Mouse (Mus musculus): ENCODE results near the gene Pdss2. TPM values are rescaled to one million over a fixed set of nuclear protein-coding genes. Genes with fewer than 3 reads are reported as not detected.

Gene Pdss2
- polyA plus RNA-seq, 1 experiment from 2014 or later = 4.4 TPM

GRCm38 (mm10) chr10:43312658-43313417 is 91.6 kb downstream of the Pdss2 start:
- H3K4me3 ChIP-seq (ENCODE audit: inconsistent target) = no peak overlapping the region
- H3K27ac ChIP-seq = no peak overlapping the region
- 32% methylated on average over 7 of the region's 7 CpGs for WGBS (ENCODE audit: missing documents)

GRCm38 (mm10) chr10:43315228-43315627 is 93.9 kb downstream of the Pdss2 start:
- Histone ChIP-seq H3K79me2 (ENCODE audit: inconsistent target) (no peaks in the 10 kb centered on the region), H3K36me3 (ENCODE audit: inconsistent target) (no peaks in the 10 kb centered on the region), H3K27ac (no peak overlapping the region), H3K4me3 (ENCODE audit: inconsistent target) (no peak overlapping the region)

More at GRCm38 (mm10) chr10:43312658-43313417, 91.6 kb downstream of the Pdss2 start:
- Histone ChIP-seq H3K36me3 (ENCODE audit: inconsistent target) (no peaks in the 10 kb centered on the region), H3K79me2 (ENCODE audit: inconsistent target) (no peaks in the 10 kb centered on the region)

- Histone ChIP-seq H3K79me2 (ENCODE audit: inconsistent target) (no peaks in the 10 kb centered on the region), H3K36me3 (ENCODE audit: inconsistent target) (no peaks in the 10 kb centered on the region), H3K4me3 (ENCODE audit: inconsistent target) (no peak overlapping the region), H3K27ac (no peak overlapping the region)
- 94% methylated on average over 8 of the region's 9 CpGs for WGBS (ENCODE audit: missing documents)
These were observed 96.2 kb downstream of the Pdss2 start for GRCm38 (mm10) chr10:43317327-43317951.

- Histone ChIP-seq H3K4me3 (ENCODE audit: inconsistent target) (no peak overlapping the region), H3K27ac (no peak overlapping the region), H3K79me2 (ENCODE audit: inconsistent target) (no peaks in the 10 kb centered on the region), H3K36me3 (ENCODE audit: inconsistent target) (no peaks in the 10 kb centered on the region)
- 94% methylated on average over 5 of the region's 5 CpGs for WGBS (ENCODE audit: missing documents)
These were observed 99.7 kb downstream of the Pdss2 start for GRCm38 (mm10) chr10:43321019-43321418.

GRCm38 (mm10) chr10:43322446-43323178 is 101.3 kb downstream of the Pdss2 start:
- H3K4me3 ChIP-seq (ENCODE audit: inconsistent target) = no peak overlapping the region
- no peak overlapping the region for H3K27ac ChIP-seq
- no peaks in the 10 kb centered on the region for H3K79me2 ChIP-seq (ENCODE audit: inconsistent target)
- H3K36me3 ChIP-seq (ENCODE audit: inconsistent target) = no peaks in the 10 kb centered on the region
- WGBS (ENCODE audit: missing documents) = 94% methylated on average over 9 of the region's 9 CpGs

GRCm38 (mm10) chr10:43323386-43323785 is 102.1 kb downstream of the Pdss2 start:
- Histone ChIP-seq H3K36me3 (ENCODE audit: inconsistent target) (no peaks in the 10 kb centered on the region), H3K27ac (no peak overlapping the region), H3K79me2 (ENCODE audit: inconsistent target) (no peaks in the 10 kb centered on the region), H3K4me3 (ENCODE audit: inconsistent target) (no peak overlapping the region)
- WGBS (ENCODE audit: missing documents) = 91% methylated on average over 8 of the region's 8 CpGs

- Histone ChIP-seq H3K36me3 (ENCODE audit: inconsistent target) (no peaks in the 10 kb centered on the region), H3K79me2 (ENCODE audit: inconsistent target) (no peaks in the 10 kb centered on the region), H3K27ac (no peak overlapping the region), H3K4me3 (ENCODE audit: inconsistent target) (no peak overlapping the region)
- WGBS (ENCODE audit: missing documents) = 89% methylated on average over 3 of the region's 5 CpGs
These were observed 108.5 kb downstream of the Pdss2 start for GRCm38 (mm10) chr10:43329813-43330212.

- Histone ChIP-seq H3K4me3 (ENCODE audit: inconsistent target) (no peak overlapping the region), H3K79me2 (ENCODE audit: inconsistent target) (no peaks in the 10 kb centered on the region), H3K27ac (no peak overlapping the region), H3K36me3 (ENCODE audit: inconsistent target) (no peaks in the 10 kb centered on the region)
- WGBS (ENCODE audit: missing documents) = 45% methylated on average over 3 of the region's 4 CpGs
These were observed 109.4 kb downstream of the Pdss2 start for GRCm38 (mm10) chr10:43330691-43331090.

GRCm38 (mm10) chr10:43331931-43332701 is 110.8 kb downstream of the Pdss2 start:
- Histone ChIP-seq H3K27ac (no peak overlapping the region), H3K79me2 (ENCODE audit: inconsistent target) (no peaks in the 10 kb centered on the region), H3K4me3 (ENCODE audit: inconsistent target) (no peak overlapping the region), H3K36me3 (ENCODE audit: inconsistent target) (no peaks in the 10 kb centered on the region)
- 94% methylated on average over 15 of the region's 15 CpGs for WGBS (ENCODE audit: missing documents)

GRCm38 (mm10) chr10:43335874-43336273 is 114.6 kb downstream of the Pdss2 start:
- 91% methylated on average over 4 of the region's 4 CpGs for WGBS (ENCODE audit: missing documents)

GRCm38 (mm10) chr10:43337110-43337509 is 115.8 kb downstream of the Pdss2 start:
- H3K79me2 ChIP-seq (ENCODE audit: inconsistent target) = no peaks in the 10 kb centered on the region
- WGBS (ENCODE audit: missing documents) = 100% methylated on average over 2 of the region's 2 CpGs

More at GRCm38 (mm10) chr10:43335874-43336273, 114.6 kb downstream of the Pdss2 start:
- H3K27ac ChIP-seq = no peak overlapping the region
- no peaks in the 10 kb centered on the region for H3K79me2 ChIP-seq (ENCODE audit: inconsistent target)
- no peak overlapping the region for H3K4me3 ChIP-seq (ENCODE audit: inconsistent target)
- H3K36me3 ChIP-seq (ENCODE audit: inconsistent target) = no peaks in the 10 kb centered on the region

GRCm38 (mm10) chr10:43339811-43340210 is 118.5 kb downstream of the Pdss2 start:
- Histone ChIP-seq H3K79me2 (ENCODE audit: inconsistent target) (no peaks in the 10 kb centered on the region), H3K27ac (no peak overlapping the region), H3K4me3 (ENCODE audit: inconsistent target) (no peak overlapping the region), H3K36me3 (ENCODE audit: inconsistent target) (no peaks in the 10 kb centered on the region)
- 57% methylated on average over 9 of the region's 10 CpGs for WGBS (ENCODE audit: missing documents)

More at GRCm38 (mm10) chr10:43337110-43337509, 115.8 kb downstream of the Pdss2 start:
- no peak overlapping the region for H3K4me3 ChIP-seq (ENCODE audit: inconsistent target)
- H3K36me3 ChIP-seq (ENCODE audit: inconsistent target) = no peaks in the 10 kb centered on the region
- H3K27ac ChIP-seq = no peak overlapping the region

GRCm38 (mm10) chr10:43349718-43350117 is 128.4 kb downstream of the Pdss2 start:
- Histone ChIP-seq H3K79me2 (ENCODE audit: inconsistent target) (no peaks in the 10 kb centered on the region), H3K27ac (no peak overlapping the region), H3K4me3 (ENCODE audit: inconsistent target) (no peak overlapping the region), H3K36me3 (ENCODE audit: inconsistent target) (no peaks in the 10 kb centered on the region)
- WGBS (ENCODE audit: missing documents) = 93% methylated on average over 2 of the region's 2 CpGs

- Histone ChIP-seq H3K4me3 (ENCODE audit: inconsistent target) (no peak overlapping the region), H3K27ac (no peak overlapping the region), H3K79me2 (ENCODE audit: inconsistent target) (no peaks in the 10 kb centered on the region), H3K36me3 (ENCODE audit: inconsistent target) (no peaks in the 10 kb centered on the region)
- 96% methylated on average over 4 of the region's 4 CpGs for WGBS (ENCODE audit: missing documents)
These were observed 136.6 kb downstream of the Pdss2 start for GRCm38 (mm10) chr10:43357884-43358283.

Data from macrophage (primary cell).